Mouse (Mus musculus) splenic B cell, adult 2 months (primary cell): ENCODE data around the gene Irgq.
"Not testable (repeated sequence)": the region's sequence is repeated elsewhere in the genome, so short reads cannot be mapped to it uniquely, and the experiment has no call there.

Experiments used
- DNase-seq: peaks from one replicate; pipeline ENCODE4 v3.0.0-alpha.2; 2011; ENCODE audit warnings: low read depth, low spot score
- H3K27me3 ChIP-seq: 2 replicates; pipeline ENCODE4 v1.6.1; 2012; ENCODE audit warnings: mild to moderate bottlenecking, low read length, moderate library complexity, mixed read lengths; ENCODE audit not compliant: control insufficient read depth, poor library complexity, insufficient read depth, severe bottlenecking
- H3K36me3 ChIP-seq: 2 replicates; pipeline ENCODE4 v1.6.1; 2012; ENCODE audit warnings: mild to moderate bottlenecking, low read length, moderate library complexity, mixed read lengths; ENCODE audit not compliant: control insufficient read depth, poor library complexity, insufficient read depth, severe bottlenecking

Irgq gene

GRCm38 (mm10) chr7:24504868-24505267, 25.6 kb upstream of the Irgq start:
- no peak for DNase-seq

GRCm38 (mm10) chr7:24505447-24506064, 24.9 kb upstream of the Irgq start:
- Histone ChIP-seq H3K27me3 (peaks cover 2% of the 10 kb centered on the region; the same call in 1 of the 2 replicates), H3K36me3 (no peaks in the 10 kb centered on the region)
- DNase-seq = no peak

More at GRCm38 (mm10) chr7:24504868-24505267, 25.6 kb upstream of the Irgq start:
- Histone ChIP-seq H3K36me3 (no peaks in the 10 kb centered on the region), H3K27me3 (peaks cover 2% of the 10 kb centered on the region; the same call in 1 of the 2 replicates)

- peaks cover 2% of the 10 kb centered on the region; the same call in 1 of the 2 replicates for H3K27me3 ChIP-seq
These were observed 24.4 kb upstream of the Irgq start for GRCm38 (mm10) chr7:24506065-24506459.

GRCm38 (mm10) chr7:24506476-24506837, 24.0 kb upstream of the Irgq start:
- no peak for DNase-seq
- Histone ChIP-seq H3K27me3 (peaks cover 2% of the 10 kb centered on the region; the same call in 1 of the 2 replicates), H3K36me3 (no peaks in the 10 kb centered on the region)

More at GRCm38 (mm10) chr7:24506065-24506459, 24.4 kb upstream of the Irgq start:
- no peak for DNase-seq
- H3K36me3 ChIP-seq = no peaks in the 10 kb centered on the region

GRCm38 (mm10) chr7:24506838-24507725, 23.4 kb upstream of the Irgq start, which contains the start of gene Zfp428:
Gene Zfp428, plus strand, starts transcription at chr7:24507006.
- DNase-seq = peak; percentile 63
- Histone ChIP-seq H3K27me3 (peaks cover 2% of the 10 kb centered on the region; the same call in 1 of the 2 replicates), H3K36me3 (no peaks in the 10 kb centered on the region)

GRCm38 (mm10) chr7:24507726-24508114, 22.8 kb upstream of the Irgq start:
- DNase-seq = peak; percentile 15
- H3K36me3 ChIP-seq = no peaks in the 10 kb centered on the region
- H3K27me3 ChIP-seq = peaks cover 2% of the 10 kb centered on the region; the same call in 1 of the 2 replicates

- no peaks in the 10 kb centered on the region for H3K36me3 ChIP-seq
- H3K27me3 ChIP-seq = no peaks in the 10 kb centered on the region
- DNase-seq = no peak
These were observed 18.1 kb upstream of the Irgq start, which contains the start of gene AC161166.1 for GRCm38 (mm10) chr7:24512355-24512754. Gene AC161166.1, minus strand, starts transcription at chr7:24512455.

GRCm38 (mm10) chr7:24516319-24516718, 14.2 kb upstream of the Irgq start:
- not testable (repeated sequence) for H3K36me3 ChIP-seq, H3K27me3 ChIP-seq
- DNase-seq = peak; percentile 26

GRCm38 (mm10) chr7:24517077-24517476, 13.4 kb upstream of the Irgq start:
- H3K36me3 ChIP-seq = no peaks in the 10 kb centered on the region
- H3K27me3 ChIP-seq = no peaks in the 10 kb centered on the region
- no peak for DNase-seq

GRCm38 (mm10) chr7:24517654-24518053, 12.8 kb upstream of the Irgq start:
- no peaks in the 10 kb centered on the region for H3K27me3 ChIP-seq
- no peaks in the 10 kb centered on the region for H3K36me3 ChIP-seq
- DNase-seq = no peak

GRCm38 (mm10) chr7:24519130-24519529, 11.4 kb upstream of the Irgq start:
- Histone ChIP-seq H3K36me3 (no peaks in the 10 kb centered on the region), H3K27me3 (no peaks in the 10 kb centered on the region)
- no peak for DNase-seq

GRCm38 (mm10) chr7:24520054-24520453, 10.4 kb upstream of the Irgq start:
- H3K36me3 ChIP-seq, DNase-seq, H3K27me3 ChIP-seq: not testable (repeated sequence)

- no peak for DNase-seq
- Histone ChIP-seq H3K36me3 (no peaks in the 10 kb centered on the region), H3K27me3 (no peaks in the 10 kb centered on the region)
These were observed 7.7 kb upstream of the Irgq start for GRCm38 (mm10) chr7:24522805-24523204.

- DNase-seq = no peak
- Histone ChIP-seq H3K27me3 (no peaks in the 10 kb centered on the region), H3K36me3 (no peaks in the 10 kb centered on the region)
These were observed 6.8 kb upstream of the Irgq start for GRCm38 (mm10) chr7:24523723-24524122.

- DNase-seq = peak; percentile 36
- no peaks in the 10 kb centered on the region for H3K27me3 ChIP-seq
- H3K36me3 ChIP-seq = no peaks in the 10 kb centered on the region
These were observed 5.5 kb upstream of the Irgq start for GRCm38 (mm10) chr7:24524978-24525377.
